Mouse (Mus musculus): ENCODE data around the gene Gm3633.
"Not testable (repeated sequence)": the region's sequence is repeated elsewhere in the genome, so short reads cannot be mapped to it uniquely, and the experiment has no call there.

The Gm3633 gene

GRCm38 (mm10) chr14:42641817-42642216 is at the start of gene Gm3633:
Gm3633 (minus strand) TSS chr14:42641917.
- not testable (repeated sequence) for DNase-seq (ENCODE audit: low spot score)

- not testable (repeated sequence) for DNase-seq (ENCODE audit: low spot score)
Observed at GRCm38 (mm10) chr14:42655638-42656037, 13.9 kb upstream of the Gm3633 start, which contains the start of gene Gm10378. Gm10378 (plus strand) TSS chr14:42655938.

DNA sequence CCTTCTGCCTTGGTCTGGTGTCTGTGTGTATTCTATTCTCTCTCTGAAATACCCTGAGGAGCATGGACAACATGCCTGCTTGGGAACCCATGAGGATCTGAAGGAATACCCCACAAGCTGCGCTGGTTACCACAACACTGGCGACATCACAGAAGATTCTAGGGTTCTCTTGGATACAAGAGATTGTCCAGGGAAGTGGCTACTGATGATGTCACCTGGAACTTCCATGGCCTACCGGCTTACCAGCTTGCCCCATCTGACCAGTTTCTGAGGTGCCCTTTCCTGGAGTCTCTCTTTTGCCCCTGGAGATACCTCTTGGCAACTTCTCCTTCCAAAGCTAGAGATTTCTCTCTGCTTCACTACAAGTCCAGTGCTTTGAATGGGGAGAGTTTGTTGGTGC is 41.9 kb downstream of the Gm3633 start, which contains the start of gene Gm17124:
Gm17124 (minus strand) TSS at position 101 of the 400 bp plus-strand sequence.
- not testable (repeated sequence) for DNase-seq (ENCODE audit: low spot score)

Measured in ovary, postnatal 14 days (tissue).